Mouse (Mus musculus): ENCODE results near the gene Snhg11. TPM values are rescaled to one million over a fixed set of nuclear protein-coding genes. Genes with fewer than 3 reads are reported as not detected.

Gene Snhg11
- polyA plus RNA-seq (2012; rRNA removed), result 3.7 and 5.2 TPM in 2 replicates

DNA sequence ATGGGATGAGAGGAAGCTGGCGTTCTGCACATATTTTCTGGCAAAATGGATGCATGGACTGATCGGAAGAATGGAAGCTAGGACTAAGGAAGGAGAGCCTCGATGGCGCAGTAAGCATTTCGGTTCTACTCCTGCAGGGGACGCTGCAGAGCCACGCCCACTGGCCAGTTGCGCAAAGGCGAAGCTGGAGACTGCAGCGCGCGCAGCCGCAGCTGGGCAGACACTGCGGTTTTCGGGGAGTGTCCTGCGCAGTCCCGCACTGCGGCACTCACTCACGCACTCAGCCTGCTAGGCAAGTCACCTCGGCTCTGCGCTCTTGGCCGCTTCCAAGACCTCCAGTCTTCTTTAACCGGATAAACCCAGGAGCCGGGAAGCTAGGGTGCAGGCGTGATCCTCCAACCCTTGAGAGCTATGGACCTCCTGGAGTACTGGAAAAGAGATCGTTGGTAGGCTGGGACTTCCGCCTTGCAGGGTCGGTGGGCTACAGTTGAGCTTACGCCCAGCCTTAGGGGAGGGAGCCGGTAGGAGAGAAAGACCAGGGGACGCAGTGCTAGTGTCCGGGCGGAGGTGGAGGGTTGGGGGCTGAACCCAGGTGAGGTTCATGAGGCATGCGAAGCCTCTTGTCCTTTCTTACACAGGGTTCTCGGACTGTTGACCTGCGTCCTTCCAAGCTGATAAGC is at the start of gene Snhg11:
Snhg11 (plus strand) TSS at position 196 of the 680 bp plus-strand sequence.

GRCm38 (mm10) chr2:158409595-158410021 is 34.2 kb downstream of the Snhg11 start, which contains the start of gene Ralgapb:
Gene Ralgapb (plus strand): TSS chr2:158409848.

Other genes starting within 250 kb of the Snhg11 start
- gene Tgm2, start 229.2 kb upstream of the Snhg11 start, polyA plus RNA-seq (2012; rRNA removed), result 106 and 119 TPM in 2 replicates
- gene D630003M21Rik, start 146.4 kb upstream of the Snhg11 start, polyA plus RNA-seq (2012; rRNA removed), result 4.1 and 4.6 TPM in 2 replicates
- not detected in 2 replicates for gene Bpi, start 117.5 kb upstream of the Snhg11 start, polyA plus RNA-seq (2012; rRNA removed)
- 9.2 and 11.3 TPM in 2 replicates for gene Lbp, start 69.1 kb upstream of the Snhg11 start, polyA plus RNA-seq (2012; rRNA removed)
- gene Ralgapb, start 34.2 kb downstream of the Snhg11 start, polyA plus RNA-seq (2012; rRNA removed), result 22.5 TPM in 2 replicates
- 2.0 and 2.2 TPM in 2 replicates for gene Adig, start 127.0 kb downstream of the Snhg11 start, polyA plus RNA-seq (2012; rRNA removed)
- gene Arhgap40, start 137.2 kb downstream of the Snhg11 start, polyA plus RNA-seq (2012; rRNA removed), result 0.10 TPM in 1 of 2 replicates, not detected in the other
- not detected in 2 replicates for gene Slc32a1, start 235.1 kb downstream of the Snhg11 start, polyA plus RNA-seq (2012; rRNA removed)
- 8.4 and 8.5 TPM in 2 replicates for gene Actr5, start 249.2 kb downstream of the Snhg11 start, polyA plus RNA-seq (2012; rRNA removed)